Mouse (Mus musculus) embryonic fibroblast, embryonic 13.5 days (primary cell): ENCODE measurements at regions not wholly inside any gene's neighbourhood (a gene's known extent, or its start where the extent isn't known, plus 50 kb on each side); places are given as distances from the start of the nearest gene placed in this dataset.

ENCODE experiments used
- CTCF ChIP-seq: IDR thresholded peaks from 2 replicates; pipeline ENCODE4 v1.5.1; 2011; ENCODE audit warnings: mild to moderate bottlenecking, control low read depth, low read length, moderate library complexity, borderline replicate concordance; ENCODE audit not compliant: insufficient read depth
- POLR2A ChIP-seq: IDR thresholded peaks from 2 replicates; pipeline ENCODE4 v1.6.1; 2011; ENCODE audit warnings: low read depth, mild to moderate bottlenecking, control low read depth, low read length, moderate library complexity

DNA sequence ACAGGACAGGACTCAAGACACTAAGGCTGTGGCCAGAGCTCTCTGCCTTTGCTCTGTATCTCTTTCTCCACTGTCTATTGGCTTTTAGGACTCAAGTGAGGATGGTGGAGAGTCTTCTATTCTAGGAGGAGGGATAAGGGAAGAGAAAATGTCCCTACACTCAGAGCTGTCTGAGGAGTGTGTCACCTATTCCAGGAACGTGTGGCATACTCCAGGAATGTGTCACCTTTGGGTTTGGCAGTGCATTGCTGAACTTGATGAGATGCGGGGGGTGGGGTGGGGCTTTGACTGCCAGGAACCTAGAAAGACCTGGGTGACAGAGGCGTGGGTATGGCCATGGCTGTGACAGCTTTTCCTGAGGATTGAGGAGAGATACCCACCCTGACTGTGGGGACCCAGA, 237.1 kb upstream of the Dio3 start:
- TF ChIP-seq CTCF (no peak), POLR2A (no peak)
